Mouse (Mus musculus) embryonic facial prominence, embryonic 14.5 days (tissue): ENCODE measurements around the gene BC004004. TPM values are rescaled to one million over a fixed set of nuclear protein-coding genes. Genes with fewer than 3 reads are reported as not detected.

Source experiments
- ATAC-seq: fragments of 200-750 bp; cut with Nextera tagmentation; 2 replicates; pipeline ENCODE4 v1.8.0; 2017; ENCODE audit warnings: low read depth, moderate number of reproducible peaks, moderate TSS enrichment
- DNase-seq: peaks from one replicate; pipeline ENCODE4 v3.0.0-alpha.2; 2015; ENCODE audit warnings: low spot score
- H3K27ac ChIP-seq: fragments of 300-500 bp; sonication (generic); replicated peaks from 2 replicates; pipeline ENCODE4 v1.5.1; 2014; ENCODE audit warnings: low read depth, mild to moderate bottlenecking, low read length, moderate library complexity
- H3K27me3 ChIP-seq: fragments of 300-500 bp; sonication (generic); replicated peaks from 2 replicates; pipeline ENCODE4 v1.6.1; 2014; ENCODE audit warnings: low read length; ENCODE audit not compliant: control insufficient read depth, insufficient read depth
- H3K36me3 ChIP-seq: fragments of 300-500 bp; sonication (generic); 2 replicates; pipeline ENCODE4 v1.6.1; 2014; ENCODE audit warnings: low read length, mixed read lengths; ENCODE audit not compliant: control insufficient read depth, insufficient read depth
- H3K4me1 ChIP-seq: fragments of 300-500 bp; sonication (generic); 2 replicates; pipeline ENCODE4 v1.6.1; 2014; ENCODE audit warnings: antibody characterized with exemption, low read length; ENCODE audit not compliant: control insufficient read depth, insufficient read depth
- H3K4me2 ChIP-seq: fragments of 300-500 bp; sonication (generic); 2 replicates; pipeline ENCODE4 v1.6.1; 2014; ENCODE audit warnings: low read depth, mild to moderate bottlenecking, low read length, moderate library complexity, mixed read lengths
- H3K4me3 ChIP-seq: fragments of 300-500 bp; sonication (generic); 2 replicates; pipeline ENCODE4 v1.5.1; 2014; ENCODE audit warnings: low read depth, mild to moderate bottlenecking, low read length
- H3K9ac ChIP-seq: fragments of 300-500 bp; sonication (generic); 2 replicates; pipeline ENCODE4 v1.6.1; 2014; ENCODE audit warnings: low read depth, mild to moderate bottlenecking, low read length, moderate library complexity, mixed read lengths
- H3K9me3 ChIP-seq: fragments of 300-500 bp; sonication (generic); 2 replicates; pipeline ENCODE4 v1.6.1; 2016; ENCODE audit warnings: low read length; ENCODE audit not compliant: control insufficient read depth
- WGBS: fragments of 180-500 bp; shearing (Covaris S2); extraction: QIAGEN DNeasy Blood & Tissue Kit; methylation state at CpG from one replicate; pipeline ENCODE4 v1.1.7; 2014; 5-methylcytosine and 5-hydroxymethylcytosine counted together
- polyA plus RNA-seq: library from polyadenylated mRNA; unstranded; fragments of >200 nt; fragmentation: Nextera tagmentation; extraction: Ambion mirVana; gene quantifications from 2 replicates; pipeline ENCODE4 v1.2.1, GENCODE M21; 2014

The BC004004 gene
- polyA plus RNA-seq, 1 experiment from 2014 or later: 85.6 TPM

GRCm38 (mm10) chr17:29273889-29274288 is 5.3 kb downstream of the BC004004 start:
- H3K9ac ChIP-seq: no peak overlapping the region
- no peak overlapping the region for H3K4me2 ChIP-seq
- WGBS: 68% methylated on average over 11 of the region's 11 CpGs
- H3K27me3 ChIP-seq: no peaks in the 10 kb centered on the region
- DNase-seq (no peak), ATAC-seq (no peak)
- H3K4me1 ChIP-seq: 0 out of 2 replicates have a peak, but pooled peaks cover 6% of the 10 kb centered on the region
- H3K27ac ChIP-seq: no peak overlapping the region
- H3K4me3 ChIP-seq: no peak overlapping the region
- no peaks in the 10 kb centered on the region for H3K9me3 ChIP-seq
- H3K36me3 ChIP-seq: peaks cover under 1% of the 10 kb centered on the region

GRCm38 (mm10) chr17:29280422-29280821 is 11.8 kb downstream of the BC004004 start:
- Histone ChIP-seq H3K4me1 (no peaks in the 10 kb centered on the region), H3K4me3 (no peak overlapping the region), H3K9me3 (no peaks in the 10 kb centered on the region), H3K27me3 (no peaks in the 10 kb centered on the region), H3K27ac (no peak overlapping the region), H3K4me2 (no peak overlapping the region), H3K9ac (no peak overlapping the region), H3K36me3 (peaks cover 38% of the 10 kb centered on the region)
- ATAC-seq (no peak), DNase-seq (no peak)
- WGBS: 93% methylated on average over 5 of the region's 5 CpGs

- ATAC-seq: no peak
- no peak overlapping the region for H3K27ac ChIP-seq
- DNase-seq: no peak
- H3K9ac ChIP-seq: no peak overlapping the region
- H3K36me3 ChIP-seq: peaks cover 40% of the 10 kb centered on the region
- 88% methylated on average over 5 of the region's 5 CpGs for WGBS
- no peaks in the 10 kb centered on the region for H3K27me3 ChIP-seq
- no peaks in the 10 kb centered on the region for H3K4me1 ChIP-seq
- H3K9me3 ChIP-seq: no peaks in the 10 kb centered on the region
- H3K4me3 ChIP-seq: no peak overlapping the region
- H3K4me2 ChIP-seq: no peak overlapping the region
Measured at GRCm38 (mm10) chr17:29281541-29281940, 13.0 kb downstream of the BC004004 start.

GRCm38 (mm10) chr17:29282216-29282952 is 13.8 kb downstream of the BC004004 start:
- H3K36me3 ChIP-seq: peaks cover 40% of the 10 kb centered on the region

GRCm38 (mm10) chr17:29291793-29292192 is 23.2 kb downstream of the BC004004 start:
- H3K9me3 ChIP-seq: no peaks in the 10 kb centered on the region
- H3K9ac ChIP-seq: no peak overlapping the region
- no peaks in the 10 kb centered on the region for H3K27me3 ChIP-seq
- 80% methylated on average over 7 of the region's 7 CpGs for WGBS
- ATAC-seq: no peak
- no peak overlapping the region for H3K27ac ChIP-seq
- H3K4me1 ChIP-seq: no peaks in the 10 kb centered on the region
- H3K4me2 ChIP-seq: no peak overlapping the region
- H3K36me3 ChIP-seq: peaks cover 39% of the 10 kb centered on the region
- H3K4me3 ChIP-seq: no peak overlapping the region
- no peak for DNase-seq

More at GRCm38 (mm10) chr17:29282216-29282952, 13.8 kb downstream of the BC004004 start:
- Histone ChIP-seq H3K27ac (no peak overlapping the region), H3K9ac (no peak overlapping the region), H3K4me1 (no peaks in the 10 kb centered on the region), H3K27me3 (no peaks in the 10 kb centered on the region), H3K4me3 (no peak overlapping the region), H3K4me2 (no peak overlapping the region), H3K9me3 (no peaks in the 10 kb centered on the region)
- WGBS: 73% methylated on average over 21 of the region's 21 CpGs
- ATAC-seq (no peak), DNase-seq (no peak)

- DNase-seq (no peak), ATAC-seq (no peak)
- 0 out of 2 replicates have a peak, but pooled peaks cover 3% of the 10 kb centered on the region for H3K4me1 ChIP-seq
- no peak overlapping the region for H3K4me2 ChIP-seq
- WGBS: 84% methylated on average over 3 of the region's 3 CpGs
- no peak overlapping the region for H3K4me3 ChIP-seq
- H3K9me3 ChIP-seq: no peaks in the 10 kb centered on the region
- no peaks in the 10 kb centered on the region for H3K27me3 ChIP-seq
- H3K9ac ChIP-seq: no peak overlapping the region
- peaks cover 51% of the 10 kb centered on the region for H3K36me3 ChIP-seq
- H3K27ac ChIP-seq: no peak overlapping the region
Measured at GRCm38 (mm10) chr17:29292996-29293395, 24.4 kb downstream of the BC004004 start.

- ATAC-seq (no peak), DNase-seq (no peak)
- 0 out of 2 replicates have a peak, but pooled peaks cover 3% of the 10 kb centered on the region for H3K4me1 ChIP-seq
- H3K27ac ChIP-seq: no peak overlapping the region
- H3K4me3 ChIP-seq: no peak overlapping the region
- H3K4me2 ChIP-seq: no peak overlapping the region
- 74% methylated on average over 9 of the region's 9 CpGs for WGBS
- H3K27me3 ChIP-seq: no peaks in the 10 kb centered on the region
- peaks cover 59% of the 10 kb centered on the region for H3K36me3 ChIP-seq
- no peaks in the 10 kb centered on the region for H3K9me3 ChIP-seq
- H3K9ac ChIP-seq: no peak overlapping the region
Measured at GRCm38 (mm10) chr17:29293807-29294605, 25.4 kb downstream of the BC004004 start.

- no peak for DNase-seq
- ATAC-seq: no peak
- no peak overlapping the region for H3K9ac ChIP-seq
- 0 out of 2 replicates have a peak, but pooled peaks cover 3% of the 10 kb centered on the region for H3K4me1 ChIP-seq
- WGBS: 60% methylated on average over 5 of the region's 5 CpGs
- no peak overlapping the region for H3K4me2 ChIP-seq
- H3K4me3 ChIP-seq: no peak overlapping the region
- H3K27me3 ChIP-seq: no peaks in the 10 kb centered on the region
- H3K36me3 ChIP-seq: peaks cover 67% of the 10 kb centered on the region
- no peak overlapping the region for H3K27ac ChIP-seq
- H3K9me3 ChIP-seq: no peaks in the 10 kb centered on the region
Measured at GRCm38 (mm10) chr17:29295835-29296234, 27.2 kb downstream of the BC004004 start.
